Mouse (Mus musculus): Measurements from ENCODE around the gene Sirt2. TPM values are rescaled to one million over a fixed set of nuclear protein-coding genes. Genes with fewer than 3 reads are reported as not detected.

Gene Sirt2
- polyA plus RNA-seq, 1 experiment from 2014 or later: 25.9 TPM

DNA sequence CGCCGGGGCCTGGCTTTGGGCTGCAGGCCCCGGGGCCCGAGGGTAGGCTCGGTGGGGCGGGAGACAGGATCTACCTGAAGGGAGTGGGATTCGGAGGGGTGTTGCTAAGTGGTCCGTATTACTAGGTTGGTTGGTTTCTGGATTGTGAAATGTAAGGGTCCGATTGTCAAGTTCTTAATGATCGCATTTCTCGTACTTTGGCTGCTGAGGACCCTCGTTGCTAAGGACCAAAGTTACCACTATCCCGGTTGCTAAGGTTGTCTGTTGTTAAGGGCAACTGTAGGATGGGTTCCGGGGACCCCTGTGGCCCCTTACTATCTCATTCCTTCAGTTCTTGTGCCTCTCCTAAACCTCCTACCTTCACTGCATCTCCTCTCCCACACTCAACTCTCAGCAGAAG is 375 bp downstream of the Sirt2 start:
- peak overlapping the region; percentile 85 for H3K4me2 ChIP-seq
- peaks cover 10% of the 10 kb centered on the region for H3K36me3 ChIP-seq (replicated peaks)
- H3K4me1 ChIP-seq (replicated peaks): peaks cover 58% of the 10 kb centered on the region
- H3K4me3 ChIP-seq (replicated peaks): peak overlapping the region; percentile 80
- peak overlapping the region; percentile 80 for H3K9ac ChIP-seq
- H3K27me3 ChIP-seq: no peaks in the 10 kb centered on the region
- 4% methylated on average over 14 of the region's 14 CpGs for WGBS (ENCODE audit: insufficient replicate concordance)
- H3K27ac ChIP-seq (replicated peaks): peak overlapping the region; percentile 58; the same call in 1 of the 2 replicates
- no peaks in the 10 kb centered on the region for H3K9me3 ChIP-seq (replicated peaks)
- ATAC-seq (ENCODE audit: insufficient read depth): no peak

DNA sequence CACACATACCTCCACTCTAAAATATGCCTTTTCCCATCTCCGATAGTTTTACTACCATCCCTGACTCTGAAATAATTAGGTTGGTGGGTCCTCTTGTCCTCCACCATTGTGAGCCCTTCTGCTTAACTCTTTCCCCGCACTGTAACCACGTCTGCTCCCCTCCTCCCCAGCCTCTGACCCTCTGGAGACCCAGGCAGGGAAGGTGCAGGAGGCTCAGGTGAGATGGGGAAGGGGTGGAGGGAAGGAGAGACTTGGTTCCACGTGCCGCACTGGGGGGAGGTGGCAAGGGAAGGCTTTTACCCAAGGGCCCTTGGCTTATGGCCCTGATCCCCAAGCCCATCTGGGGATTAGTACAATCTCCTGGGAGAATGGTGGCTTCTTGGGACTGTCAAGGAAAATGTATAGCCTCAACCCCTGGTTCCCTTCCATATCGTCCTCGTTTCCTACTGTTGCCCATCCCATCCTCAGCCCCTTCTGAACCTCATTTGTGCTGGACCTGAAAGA is 979 bp downstream of the Sirt2 start, which contains the start of gene Nfkbib:
Gene Nfkbib (minus strand): TSS at position 51 of the 504 bp plus-strand sequence.
- H3K4me2 ChIP-seq: peak within 1 kb of the TSS; percentile 85
- peak within 1 kb of the TSS; percentile 80 for H3K4me3 ChIP-seq (replicated peaks)
- H3K27ac ChIP-seq (replicated peaks): peak within 1 kb of the TSS; percentile 58; the same call in 1 of the 2 replicates
- no peaks in the 10 kb centered on the region for H3K9me3 ChIP-seq (replicated peaks)
- no peak for ATAC-seq (ENCODE audit: insufficient read depth)
- no peaks in the 10 kb centered on the region for H3K27me3 ChIP-seq
- peaks cover 4% of the 10 kb centered on the region; the same call in 1 of the 2 replicates for H3K36me3 ChIP-seq (replicated peaks)
- H3K4me1 ChIP-seq (replicated peaks): peaks cover 58% of the 10 kb centered on the region
- WGBS (ENCODE audit: insufficient replicate concordance): 64% methylated on average over 7 of the region's 7 CpGs
- H3K9ac ChIP-seq: peak within 1 kb of the TSS; percentile 80

DNA sequence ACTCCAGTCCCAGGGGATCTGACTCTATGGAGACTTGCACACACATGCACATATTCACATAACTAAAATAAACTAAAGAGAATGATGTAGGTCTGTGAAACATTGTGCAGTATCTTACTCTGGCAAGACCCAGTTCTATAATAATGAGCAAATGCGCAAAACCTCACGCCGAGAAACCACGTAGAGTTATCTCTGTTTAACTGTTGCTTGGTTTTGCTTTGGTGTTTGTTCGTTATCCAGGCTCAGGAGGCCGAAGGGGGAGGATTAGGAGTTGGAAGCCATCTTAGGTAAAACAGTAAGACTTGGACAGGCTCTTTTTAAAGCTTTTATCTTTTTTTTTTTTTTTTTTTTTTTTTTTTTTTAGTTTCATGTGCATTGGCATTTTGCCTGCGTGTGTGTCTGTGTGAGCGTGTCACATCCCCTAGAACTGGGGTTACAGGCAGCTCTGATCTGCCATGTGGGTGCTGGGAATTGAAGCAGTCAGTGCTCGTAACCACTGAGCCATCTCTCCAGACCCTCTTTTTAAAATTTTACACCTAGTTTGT is 3.0 kb downstream of the Sirt2 start:
- Histone ChIP-seq H3K4me3 (replicated peaks) (no peak overlapping the region), H3K27ac (replicated peaks) (0 out of 2 replicates have a peak overlapping the region, but pooled peaks have one; percentile 34), H3K9ac (no peak overlapping the region), H3K27me3 (no peaks in the 10 kb centered on the region), H3K4me2 (no peak overlapping the region), H3K36me3 (replicated peaks) (no peaks in the 10 kb centered on the region), H3K9me3 (replicated peaks) (no peaks in the 10 kb centered on the region), H3K4me1 (replicated peaks) (peaks cover 57% of the 10 kb centered on the region)
- no peak for ATAC-seq (ENCODE audit: insufficient read depth)
- 38% methylated on average over 9 of the region's 9 CpGs for WGBS (ENCODE audit: insufficient replicate concordance)

DNA sequence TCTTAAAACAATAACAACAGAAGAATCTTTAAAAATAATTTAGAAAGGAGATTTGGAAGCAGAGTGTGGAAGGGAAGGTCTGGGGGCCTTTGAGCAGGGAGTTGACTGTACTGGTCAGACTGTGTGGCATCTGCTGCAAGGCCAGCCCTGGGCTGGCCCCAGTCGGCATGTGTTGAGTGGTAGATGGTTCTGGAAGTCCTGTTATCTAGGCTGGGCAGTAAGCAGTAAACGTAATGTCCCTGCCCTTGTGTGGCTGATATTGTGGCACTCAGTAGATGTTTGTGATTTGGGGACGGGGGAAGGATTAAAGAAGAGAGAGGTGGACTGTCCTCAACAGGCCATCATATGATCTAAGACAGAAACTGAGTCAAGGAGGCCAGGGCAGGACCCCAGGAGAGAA is 3.8 kb downstream of the Sirt2 start:
- 33% methylated on average over 3 of the region's 3 CpGs for WGBS (ENCODE audit: insufficient replicate concordance)
- Histone ChIP-seq H3K36me3 (replicated peaks) (no peaks in the 10 kb centered on the region), H3K4me1 (replicated peaks) (peaks cover 49% of the 10 kb centered on the region), H3K9ac (no peak overlapping the region), H3K4me3 (replicated peaks) (no peak overlapping the region), H3K27ac (replicated peaks) (no peak overlapping the region), H3K27me3 (no peaks in the 10 kb centered on the region), H3K9me3 (replicated peaks) (no peaks in the 10 kb centered on the region), H3K4me2 (peak overlapping the region; percentile 11; the same call in 1 of the 2 replicates)
- no peak for ATAC-seq (ENCODE audit: insufficient read depth)

DNA sequence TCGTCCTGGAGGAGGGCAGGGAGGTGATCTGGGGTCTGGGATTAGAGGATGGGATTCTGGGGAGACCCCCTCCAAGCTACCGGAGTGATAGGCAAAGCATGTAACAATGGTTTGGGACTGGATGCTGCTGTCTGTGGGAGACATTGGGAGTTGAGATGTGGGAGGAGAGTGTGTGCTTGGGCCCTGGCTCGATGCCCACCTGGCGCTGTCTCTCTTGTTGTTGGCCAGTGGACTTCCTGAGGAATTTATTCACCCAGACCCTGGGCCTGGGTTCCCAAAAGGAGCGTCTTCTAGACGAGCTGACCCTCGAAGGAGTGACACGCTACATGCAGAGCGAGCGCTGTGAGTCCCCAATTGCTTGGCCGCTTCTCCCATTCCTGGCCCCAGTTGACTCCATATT is 5.3 kb downstream of the Sirt2 start:
- Histone ChIP-seq H3K4me3 (replicated peaks) (no peak overlapping the region), H3K9ac (no peak overlapping the region), H3K36me3 (replicated peaks) (no peaks in the 10 kb centered on the region), H3K27ac (replicated peaks) (no peak overlapping the region), H3K4me1 (replicated peaks) (peaks cover 39% of the 10 kb centered on the region), H3K27me3 (no peaks in the 10 kb centered on the region), H3K4me2 (no peak overlapping the region), H3K9me3 (replicated peaks) (no peaks in the 10 kb centered on the region)
- 86% methylated on average over 11 of the region's 11 CpGs for WGBS (ENCODE audit: insufficient replicate concordance)
- ATAC-seq (ENCODE audit: insufficient read depth): no peak

DNA sequence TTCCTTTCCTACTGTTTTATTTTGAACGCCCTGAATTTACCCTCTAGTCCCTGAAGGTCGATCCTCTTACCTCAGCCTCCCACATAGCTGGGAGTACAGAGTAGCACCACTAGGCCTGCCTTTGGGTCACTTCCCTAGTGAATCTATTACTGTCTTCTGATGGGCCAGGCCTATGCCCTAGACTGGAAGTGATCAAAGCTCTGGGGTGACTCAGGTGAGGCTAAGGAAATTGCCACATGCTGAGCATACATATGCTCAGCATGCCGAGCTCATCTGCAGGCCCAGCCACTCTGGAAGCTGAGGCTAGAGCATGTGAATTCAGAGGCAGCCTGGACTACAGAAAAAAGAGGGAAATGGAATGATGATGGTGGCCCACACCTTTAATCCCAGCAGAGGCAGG is 6.6 kb downstream of the Sirt2 start:
- H3K4me2 ChIP-seq: no peak overlapping the region
- H3K4me1 ChIP-seq (replicated peaks): peaks cover 27% of the 10 kb centered on the region
- WGBS (ENCODE audit: insufficient replicate concordance): 72% methylated on average over 3 of the region's 3 CpGs
- no peaks in the 10 kb centered on the region for H3K36me3 ChIP-seq (replicated peaks)
- H3K9ac ChIP-seq: no peak overlapping the region
- H3K27ac ChIP-seq (replicated peaks): no peak overlapping the region
- ATAC-seq (ENCODE audit: insufficient read depth): no peak
- H3K9me3 ChIP-seq (replicated peaks): no peaks in the 10 kb centered on the region
- H3K4me3 ChIP-seq (replicated peaks): no peak overlapping the region
- H3K27me3 ChIP-seq: no peaks in the 10 kb centered on the region

DNA sequence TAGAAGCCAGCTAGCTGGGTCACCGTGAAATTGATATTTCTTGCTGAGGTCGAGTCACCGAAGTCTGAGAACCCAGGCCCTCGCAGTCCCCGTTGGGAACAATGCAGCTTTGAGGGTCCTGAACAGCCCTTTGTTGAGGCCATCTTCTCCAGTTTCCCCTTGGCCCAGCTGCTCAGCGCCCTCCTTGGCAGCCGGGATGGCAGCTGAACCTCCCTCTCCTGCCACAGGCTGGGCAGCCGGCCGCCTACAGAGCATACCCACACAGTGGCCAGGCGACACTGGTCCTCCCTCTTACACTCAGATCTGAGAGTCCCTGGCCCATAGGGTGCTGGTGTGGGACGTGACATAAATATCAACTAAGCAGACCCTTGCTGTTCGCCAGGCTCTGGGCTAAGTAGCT is 7.6 kb downstream of the Sirt2 start:
- H3K27ac ChIP-seq (replicated peaks): no peak overlapping the region
- peaks cover 22% of the 10 kb centered on the region for H3K4me1 ChIP-seq (replicated peaks)
- WGBS (ENCODE audit: insufficient replicate concordance): 73% methylated on average over 12 of the region's 12 CpGs
- H3K27me3 ChIP-seq: no peaks in the 10 kb centered on the region
- no peak overlapping the region for H3K9ac ChIP-seq
- no peaks in the 10 kb centered on the region for H3K36me3 ChIP-seq (replicated peaks)
- no peak for ATAC-seq (ENCODE audit: insufficient read depth)
- no peak overlapping the region for H3K4me2 ChIP-seq
- no peak overlapping the region for H3K4me3 ChIP-seq (replicated peaks)
- H3K9me3 ChIP-seq (replicated peaks): no peaks in the 10 kb centered on the region

DNA sequence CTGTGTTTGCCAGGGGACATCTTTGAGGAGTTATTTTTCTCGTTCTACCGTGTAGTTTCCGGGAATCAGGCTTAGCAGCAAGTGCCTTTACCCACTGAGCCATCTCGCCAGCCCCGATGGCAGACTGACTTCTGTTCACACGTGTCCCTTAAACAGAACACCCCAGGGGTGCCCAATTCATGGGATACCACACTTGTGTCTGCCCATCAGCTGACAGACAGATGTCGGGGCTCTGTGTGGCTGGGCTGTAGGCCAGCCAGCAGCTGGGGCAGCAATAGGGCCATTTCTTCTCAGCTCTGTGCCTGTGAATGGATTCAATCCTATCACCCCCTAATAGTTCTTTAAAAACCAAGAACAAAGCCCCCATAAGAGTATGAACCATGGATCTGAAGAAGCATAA is 8.6 kb downstream of the Sirt2 start:
- H3K9me3 ChIP-seq (replicated peaks): no peaks in the 10 kb centered on the region
- H3K4me1 ChIP-seq (replicated peaks): peaks cover 16% of the 10 kb centered on the region
- no peaks in the 10 kb centered on the region for H3K27me3 ChIP-seq
- H3K9ac ChIP-seq: no peak overlapping the region
- no peak overlapping the region for H3K27ac ChIP-seq (replicated peaks)
- H3K36me3 ChIP-seq (replicated peaks): no peaks in the 10 kb centered on the region
- no peak overlapping the region for H3K4me3 ChIP-seq (replicated peaks)
- H3K4me2 ChIP-seq: no peak overlapping the region
- no peak for ATAC-seq (ENCODE audit: insufficient read depth)
- 75% methylated on average over 7 of the region's 7 CpGs for WGBS (ENCODE audit: insufficient replicate concordance)

DNA sequence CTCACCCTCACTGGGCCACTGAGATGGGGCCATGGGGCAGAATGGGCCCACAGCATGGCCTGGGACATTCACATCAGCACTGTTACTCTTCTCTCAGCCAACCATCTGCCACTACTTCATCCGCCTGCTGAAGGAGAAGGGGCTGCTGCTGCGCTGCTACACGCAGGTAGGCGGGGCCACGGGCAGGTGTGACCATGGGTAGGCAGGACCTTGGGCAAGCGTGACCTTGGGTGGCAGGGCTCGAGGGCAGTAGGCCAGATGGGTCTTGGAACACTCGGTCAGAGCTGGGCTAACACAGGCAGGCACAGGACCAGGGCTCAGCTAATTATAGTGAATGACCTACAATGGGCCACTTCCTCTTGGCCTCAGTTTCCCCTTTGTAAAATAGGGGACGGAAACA is 12.3 kb downstream of the Sirt2 start:
- no peak for ATAC-seq (ENCODE audit: insufficient read depth)
- H3K36me3 ChIP-seq (replicated peaks): 0 out of 2 replicates have a peak, but pooled peaks cover 4% of the 10 kb centered on the region
- peaks cover 18% of the 10 kb centered on the region for H3K4me1 ChIP-seq (replicated peaks)
- no peak overlapping the region for H3K27ac ChIP-seq (replicated peaks)
- H3K9me3 ChIP-seq (replicated peaks): no peaks in the 10 kb centered on the region
- no peaks in the 10 kb centered on the region for H3K27me3 ChIP-seq
- H3K9ac ChIP-seq: no peak overlapping the region
- no peak overlapping the region for H3K4me2 ChIP-seq
- 77% methylated on average over 9 of the region's 9 CpGs for WGBS (ENCODE audit: insufficient replicate concordance)
- H3K4me3 ChIP-seq (replicated peaks): no peak overlapping the region

DNA sequence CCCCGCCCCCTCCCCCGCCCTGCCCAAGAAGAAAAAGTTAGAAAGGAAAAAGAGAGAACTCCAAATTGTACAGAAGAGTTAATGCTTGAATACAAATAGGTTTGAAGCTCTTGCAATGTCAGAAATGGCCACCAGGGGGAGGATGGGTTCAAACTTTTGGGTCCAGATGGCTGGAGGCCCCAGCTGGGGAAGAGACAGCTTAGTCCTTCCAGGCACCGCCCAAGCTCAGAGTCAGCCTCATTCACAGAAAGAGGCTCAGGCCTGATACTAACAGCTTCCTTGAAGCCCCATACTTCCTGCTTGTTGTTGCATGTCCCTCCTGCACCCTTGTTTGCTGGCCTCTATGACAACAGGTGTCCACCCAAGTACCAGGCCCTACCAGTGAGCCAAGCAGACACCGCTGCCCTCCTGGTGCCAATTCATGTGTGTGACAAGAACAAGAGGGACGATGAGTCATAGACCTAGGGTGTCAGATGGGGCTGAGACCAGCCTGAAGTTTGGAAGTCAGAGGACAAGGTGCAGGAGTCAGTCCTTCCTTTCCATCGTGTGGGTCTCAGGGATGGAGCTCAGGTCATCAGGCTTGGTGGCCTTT is 13.6 kb downstream of the Sirt2 start:
- Histone ChIP-seq H3K27me3 (no peaks in the 10 kb centered on the region), H3K4me3 (replicated peaks) (no peak overlapping the region), H3K9ac (no peak overlapping the region), H3K36me3 (replicated peaks) (0 out of 2 replicates have a peak, but pooled peaks cover 4% of the 10 kb centered on the region), H3K4me2 (no peak overlapping the region), H3K27ac (replicated peaks) (peak overlapping the region; percentile 66; the same call in 1 of the 2 replicates), H3K9me3 (replicated peaks) (no peaks in the 10 kb centered on the region), H3K4me1 (replicated peaks) (peaks cover 18% of the 10 kb centered on the region)
- peak; percentile 49; the same call in 1 of the 2 replicates for ATAC-seq (ENCODE audit: insufficient read depth)
- 38% methylated on average over 6 of the region's 6 CpGs for WGBS (ENCODE audit: insufficient replicate concordance)

DNA sequence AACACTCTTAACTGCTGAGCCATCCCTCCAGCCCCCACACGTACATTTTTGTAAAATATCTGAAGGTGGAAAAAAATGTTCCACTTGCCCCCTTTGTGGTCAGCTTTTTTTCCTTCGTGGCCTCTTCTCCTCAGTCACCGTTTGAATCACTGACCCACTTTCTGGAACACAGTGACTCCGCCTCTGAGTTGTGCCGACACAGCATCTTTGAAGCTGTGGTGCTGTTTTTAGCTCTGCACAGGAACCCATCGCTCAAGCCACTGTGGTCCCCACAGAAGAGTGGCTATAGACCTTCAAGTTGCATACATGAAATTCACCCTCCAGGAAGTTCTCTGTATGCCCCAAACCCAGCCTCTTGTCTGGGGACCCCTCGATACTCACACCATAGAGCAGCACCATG is 14.3 kb downstream of the Sirt2 start:
- no peak for ATAC-seq (ENCODE audit: insufficient read depth)
- 40% methylated on average over 7 of the region's 7 CpGs for WGBS (ENCODE audit: insufficient replicate concordance)
- no peak overlapping the region for H3K4me2 ChIP-seq
- H3K9ac ChIP-seq: no peak overlapping the region
- H3K4me3 ChIP-seq (replicated peaks): no peak overlapping the region
- no peaks in the 10 kb centered on the region for H3K27me3 ChIP-seq
- H3K9me3 ChIP-seq (replicated peaks): no peaks in the 10 kb centered on the region
- 0 out of 2 replicates have a peak overlapping the region, but pooled peaks have one; percentile 30 for H3K27ac ChIP-seq (replicated peaks)
- H3K4me1 ChIP-seq (replicated peaks): peaks cover 18% of the 10 kb centered on the region
- H3K36me3 ChIP-seq (replicated peaks): 0 out of 2 replicates have a peak, but pooled peaks cover 4% of the 10 kb centered on the region

Data from liver, embryonic 15.5 days (tissue).